Mouse (Mus musculus) liver, adult 2 months (tissue): ENCODE results near the gene Erc1.

ENCODE experiments used
- CTCF ChIP-seq: fragments of 200-500 bp; IDR thresholded peaks from 2 replicates; pipeline ENCODE4 v1.5.1; 2011; ENCODE audit warnings: low read depth, low read length, control low read depth
- POLR2A ChIP-seq: fragments of 200-500 bp; IDR thresholded peaks from 2 replicates; pipeline ENCODE4 v1.6.1; 2011; ENCODE audit warnings: low read length, control low read depth; ENCODE audit not compliant: insufficient read depth; ENCODE audit errors: extremely low read depth

DNA sequence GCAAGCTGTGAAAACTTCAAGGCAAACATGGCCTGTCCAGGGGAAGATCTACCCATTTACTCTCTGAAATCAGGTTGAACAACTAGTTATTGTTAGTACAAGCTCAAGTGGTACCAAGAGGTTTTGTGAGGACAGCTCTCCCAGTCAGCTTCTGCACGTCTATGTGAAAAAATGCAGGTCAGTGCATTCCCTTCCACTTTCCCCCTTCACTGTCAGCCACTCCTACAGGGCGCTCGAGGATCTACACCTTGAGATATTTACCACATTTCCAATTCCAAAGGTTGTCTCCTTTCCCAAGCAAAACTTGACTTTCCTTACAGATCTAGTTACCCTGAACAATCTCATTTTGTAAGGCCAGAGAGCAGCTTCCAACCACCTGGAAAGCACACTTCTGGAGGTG lies 66.9 kb downstream of the Erc1 start:
- TF ChIP-seq POLR2A (no peak), CTCF (no peak)
